Mouse (Mus musculus) limb, embryonic 10.5 days (tissue): ENCODE measurements around the gene Olfr1404. TPM values are rescaled to one million over a fixed set of nuclear protein-coding genes. Genes with fewer than 3 reads are reported as not detected.
"Not testable (repeated sequence)": the region's sequence is repeated elsewhere in the genome, so short reads cannot be mapped to it uniquely, and the experiment has no call there.

ENCODE experiments used
- DNase-seq: peaks from one replicate; pipeline ENCODE4 v3.0.0-alpha.2; 2017; ENCODE audit warnings: low spot score
- H3K27ac ChIP-seq: fragments of 300-500 bp; sonication (generic); 2 replicates; pipeline ENCODE4 v1.5.1; 2016; ENCODE audit warnings: mild to moderate bottlenecking
- H3K27me3 ChIP-seq: fragments of 300-500 bp; sonication (generic); 2 replicates; pipeline ENCODE4 v1.6.1; 2016; ENCODE audit warnings: low read depth, mild to moderate bottlenecking; ENCODE audit not compliant: poor library complexity, severe bottlenecking
- H3K36me3 ChIP-seq: fragments of 300-500 bp; sonication (generic); 2 replicates; pipeline ENCODE4 v1.6.1; 2016; ENCODE audit warnings: mild to moderate bottlenecking, moderate library complexity
- H3K4me1 ChIP-seq: fragments of 300-500 bp; sonication (generic); 2 replicates; pipeline ENCODE4 v1.6.1; 2016
- H3K4me3 ChIP-seq: fragments of 300-500 bp; sonication (generic); 2 replicates; pipeline ENCODE4 v1.5.1; 2016; ENCODE audit warnings: mild to moderate bottlenecking, moderate library complexity
- H3K9me3 ChIP-seq: fragments of 300-500 bp; sonication (generic); replicated peaks from 2 replicates; pipeline ENCODE4 v1.6.1; 2016; ENCODE audit warnings: mild to moderate bottlenecking
- WGBS: fragments of 180-500 bp; shearing (Covaris S2); methylation state at CpG from one replicate; pipeline ENCODE4 v1.1.7; 2016; 5-methylcytosine and 5-hydroxymethylcytosine counted together
- polyA plus RNA-seq: library from polyadenylated mRNA; unstranded; fragments of >200 nt; fragmentation: Nextera tagmentation; extraction: Ambion mirVana; gene quantifications from 2 replicates; pipeline ENCODE4 v1.2.1, GENCODE M21; 2016

Olfr1404 gene
- not detected in 2 replicates for polyA plus RNA-seq

DNA sequence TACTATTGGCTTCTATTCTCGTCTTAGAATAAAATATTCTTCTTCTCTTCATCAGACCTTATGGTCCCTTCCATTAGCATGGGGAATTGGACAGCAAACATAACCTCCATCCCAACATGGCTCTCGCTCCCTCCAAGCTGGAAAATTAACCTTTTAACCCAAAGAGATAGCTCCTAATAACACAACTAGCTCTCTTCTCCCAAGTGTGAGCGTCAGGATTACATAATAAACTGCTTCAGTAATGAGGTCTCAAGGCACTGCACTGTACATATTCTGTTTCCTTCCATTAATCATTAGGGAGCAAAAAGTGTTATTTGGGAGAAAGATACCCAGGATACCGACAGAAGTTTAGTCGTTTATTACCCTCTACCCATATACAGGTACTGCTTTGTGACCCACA is at the start of gene Olfr1404:
Gene Olfr1404 (plus strand): TSS at position 301 of the 400 bp plus-strand sequence.
- Histone ChIP-seq H3K27me3 (no peaks in the 10 kb centered on the region), H3K27ac (no peak within 1 kb of the TSS), H3K4me1 (no peaks in the 10 kb centered on the region), H3K36me3 (no peaks in the 10 kb centered on the region), H3K9me3 (no peaks in the 10 kb centered on the region), H3K4me3 (no peak within 1 kb of the TSS)
- DNase-seq, result no peak
- 86% methylated on average over 5 of the region's 5 CpGs for WGBS

DNA sequence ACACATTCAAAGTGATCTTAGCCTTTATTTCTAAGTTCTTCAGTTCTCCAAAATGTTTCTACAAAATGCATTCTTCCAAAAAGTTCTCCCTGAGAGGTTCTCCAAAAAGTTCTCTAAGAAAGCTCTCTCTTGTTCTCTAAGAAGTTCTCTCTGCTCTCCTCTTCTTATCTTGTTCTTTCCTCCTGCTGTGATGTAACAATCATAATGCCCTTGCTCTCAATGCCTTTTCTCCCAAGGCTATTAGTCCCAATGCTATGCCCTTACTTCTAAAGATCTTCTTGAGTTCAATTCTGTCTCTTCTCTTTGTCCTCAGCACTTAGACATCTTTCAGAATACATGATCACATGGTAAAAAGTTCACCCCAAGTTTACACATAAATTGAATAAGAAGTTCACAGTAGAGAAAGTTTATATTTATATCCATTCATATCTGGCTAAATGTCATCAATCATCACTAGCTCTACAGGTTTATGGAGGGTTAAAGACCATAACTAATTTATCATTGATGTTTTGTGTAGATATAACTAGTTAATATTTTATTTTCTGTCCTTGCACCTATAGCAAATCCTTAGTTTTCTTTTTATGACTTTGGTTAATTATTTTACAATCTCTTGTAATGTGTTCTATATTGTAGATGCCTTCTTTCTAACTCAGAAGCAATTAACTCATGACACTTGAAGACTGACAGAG is 37.9 kb upstream of the Olfr1404 start:
- no peak overlapping the region for H3K27ac ChIP-seq
- no peaks in the 10 kb centered on the region for H3K4me1 ChIP-seq
- H3K4me3 ChIP-seq, result no peak overlapping the region
- no peaks in the 10 kb centered on the region for H3K27me3 ChIP-seq
- H3K36me3 ChIP-seq, result no peaks in the 10 kb centered on the region
- H3K9me3 ChIP-seq, result no peaks in the 10 kb centered on the region
- no peak for DNase-seq

DNA sequence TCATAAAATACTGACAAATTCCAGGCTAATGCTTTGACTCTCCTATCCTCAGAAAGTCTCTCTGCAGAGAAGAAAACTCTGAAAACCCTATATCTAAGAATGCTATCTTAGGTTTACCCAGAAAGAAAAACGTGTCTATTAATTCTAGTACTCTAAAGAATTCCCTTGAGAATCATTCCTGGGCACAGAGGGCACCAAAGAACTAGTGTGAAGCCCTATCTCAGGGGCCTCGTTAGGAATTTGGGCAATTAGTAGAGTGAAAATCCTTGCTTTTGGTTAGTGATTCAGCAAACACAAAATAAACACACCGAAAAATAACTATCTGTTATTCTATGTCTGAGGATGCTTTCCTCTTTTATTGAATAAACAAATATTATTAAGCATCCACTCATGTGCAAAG is 21.7 kb upstream of the Olfr1404 start, which contains the start of gene Olfr1406:
Gene Olfr1406 (minus strand): TSS at position 101 of the 400 bp plus-strand sequence.
- Histone ChIP-seq H3K4me1 (no peaks in the 10 kb centered on the region), H3K27me3 (no peaks in the 10 kb centered on the region), H3K9me3 (no peaks in the 10 kb centered on the region), H3K27ac (no peak within 1 kb of the TSS), H3K4me3 (no peak within 1 kb of the TSS), H3K36me3 (no peaks in the 10 kb centered on the region)
- no peak for DNase-seq
- WGBS, result 71% methylated on average over 3 of the region's 3 CpGs

DNA sequence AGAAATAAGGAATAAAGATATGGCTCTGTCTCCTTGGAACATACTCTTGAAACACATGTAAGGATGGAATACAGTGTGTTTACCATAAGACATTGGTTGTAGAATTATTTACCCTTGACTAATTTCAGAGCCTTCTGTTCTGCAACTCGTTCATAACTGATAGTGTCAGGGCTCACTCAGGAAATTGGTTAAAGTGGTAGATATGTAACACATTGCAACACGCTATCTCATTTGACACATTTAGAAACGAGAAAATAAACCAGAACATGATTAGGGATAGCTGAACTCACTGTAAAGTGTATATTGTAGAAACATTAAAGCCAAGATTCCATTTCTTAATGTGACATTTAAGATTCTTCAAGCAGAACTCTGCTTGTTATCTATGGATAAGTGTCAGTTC is 20.1 kb upstream of the Olfr1404 start:
- Histone ChIP-seq H3K27ac (no peak overlapping the region), H3K27me3 (no peaks in the 10 kb centered on the region), H3K9me3 (no peaks in the 10 kb centered on the region), H3K36me3 (no peaks in the 10 kb centered on the region), H3K4me1 (no peaks in the 10 kb centered on the region), H3K4me3 (no peak overlapping the region)
- 79% methylated on average over 3 of the region's 3 CpGs for WGBS
- DNase-seq, result no peak

DNA sequence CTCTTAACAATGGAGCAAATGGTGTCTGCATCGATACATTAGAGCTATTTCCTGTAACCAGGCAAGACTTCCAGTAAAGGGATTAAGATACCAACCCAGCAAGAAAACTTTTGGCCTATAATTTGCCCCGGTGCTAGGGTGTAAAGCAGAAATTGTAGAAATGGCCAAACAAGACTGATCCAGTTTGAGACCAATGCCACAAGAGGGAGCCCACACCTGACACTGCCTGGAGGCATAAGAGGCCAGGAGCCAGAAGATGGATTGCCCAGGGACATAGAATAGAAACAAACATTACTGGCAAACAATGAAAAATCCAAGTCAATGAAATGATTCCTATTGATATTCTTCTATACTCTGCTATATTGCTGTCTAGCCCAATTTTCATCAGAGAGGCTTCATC is 15.8 kb upstream of the Olfr1404 start:
- 80% methylated on average over 2 of the region's 2 CpGs for whole genome bisulfite sequencing
- Histone ChIP-seq H3K27me3 (no peaks in the 10 kb centered on the region), H3K4me1 (no peaks in the 10 kb centered on the region), H3K4me3 (no peak overlapping the region), H3K9me3 (no peaks in the 10 kb centered on the region), H3K27ac (no peak overlapping the region), H3K36me3 (no peaks in the 10 kb centered on the region)
- no peak for DNase-seq

DNA sequence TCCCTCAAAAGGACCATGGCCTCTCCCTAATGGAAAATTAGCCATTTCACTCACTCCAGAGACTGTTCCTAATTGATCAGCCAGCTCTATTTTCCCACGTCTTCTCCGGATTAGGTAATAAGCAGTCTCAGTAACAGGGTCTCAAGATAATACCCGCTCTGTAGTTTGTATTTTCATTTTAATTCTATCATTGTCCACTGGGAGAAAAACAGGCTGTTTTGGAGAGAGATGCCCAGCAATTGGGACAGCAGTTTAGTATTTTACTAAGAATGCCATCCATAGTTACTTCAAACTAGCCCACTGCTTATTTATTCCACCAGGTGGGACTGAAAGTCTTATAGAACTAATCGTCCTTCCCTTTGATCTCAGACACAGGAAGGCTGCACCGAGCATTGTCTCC is 14.7 kb upstream of the Olfr1404 start, which contains the start of gene Olfr218:
Gene Olfr218 (plus strand): TSS at position 301 of the 400 bp plus-strand sequence.
- WGBS, result 83% methylated on average over 5 of the region's 5 CpGs
- DNase-seq, result no peak

DNA sequence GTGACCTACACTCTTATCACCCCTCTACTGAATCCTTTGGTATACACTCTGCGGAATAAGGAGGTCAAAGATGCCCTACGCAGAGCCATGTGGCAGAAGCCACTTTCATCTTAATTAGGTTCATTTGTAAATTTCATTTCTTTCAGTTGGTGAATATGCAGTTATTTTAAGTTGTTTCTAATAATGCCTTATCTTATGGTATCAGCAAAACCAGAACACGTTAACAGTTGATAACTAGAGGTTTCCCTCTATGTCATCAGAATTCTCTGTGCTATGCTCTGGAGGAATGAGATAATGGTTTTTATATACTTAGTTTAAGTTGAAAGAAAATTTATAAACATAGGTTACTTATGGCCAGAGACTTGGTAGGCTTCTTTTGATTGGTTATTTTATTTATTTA is 4.3 kb downstream of the Olfr1404 start:
- H3K27me3 ChIP-seq, result no peaks in the 10 kb centered on the region
- WGBS, result 96% methylated on average over 3 of the region's 3 CpGs
- no peaks in the 10 kb centered on the region for H3K36me3 ChIP-seq
- H3K27ac ChIP-seq, result no peak overlapping the region
- no peak for DNase-seq
- H3K4me3 ChIP-seq, result no peak overlapping the region
- H3K9me3 ChIP-seq, result no peaks in the 10 kb centered on the region
- H3K4me1 ChIP-seq, result no peaks in the 10 kb centered on the region

More for the DNA sequence above, 14.7 kb upstream of the Olfr1404 start, which contains the start of gene Olfr218:
- no peaks in the 10 kb centered on the region for H3K9me3 ChIP-seq
- H3K4me3 ChIP-seq, result no peak within 1 kb of the TSS
- H3K4me1 ChIP-seq, result no peaks in the 10 kb centered on the region
- H3K27me3 ChIP-seq, result no peaks in the 10 kb centered on the region
- no peaks in the 10 kb centered on the region for H3K36me3 ChIP-seq
- no peak within 1 kb of the TSS for H3K27ac ChIP-seq

DNA sequence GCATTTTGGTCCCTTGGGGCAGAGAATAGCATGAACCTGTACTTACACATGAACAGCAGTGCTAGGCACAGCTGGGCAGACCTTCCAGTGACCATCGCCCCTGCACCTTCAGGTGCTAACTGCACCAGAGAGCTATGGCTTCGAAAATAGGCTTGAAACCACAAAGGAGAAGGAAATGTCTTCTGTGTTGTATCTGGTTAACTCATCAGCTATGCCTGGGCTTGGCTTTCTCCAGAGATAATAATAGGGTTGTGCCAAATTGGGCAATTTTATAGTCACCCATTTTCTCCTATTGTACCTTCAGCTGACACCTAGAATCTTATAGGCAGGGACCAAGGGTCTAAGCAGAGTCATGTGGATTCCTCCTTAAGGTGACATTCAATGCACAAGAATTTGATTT is 14.9 kb downstream of the Olfr1404 start, which contains the start of gene Fcer1a:
Gene Fcer1a (minus strand): TSS at position 134 of the 400 bp plus-strand sequence.
- H3K4me3 ChIP-seq, result no peak within 1 kb of the TSS
- H3K36me3 ChIP-seq, result no peaks in the 10 kb centered on the region
- WGBS, result 90% methylated on average over 2 of the region's 2 CpGs
- H3K9me3 ChIP-seq, result no peaks in the 10 kb centered on the region
- no peaks in the 10 kb centered on the region for H3K4me1 ChIP-seq
- no peaks in the 10 kb centered on the region for H3K27me3 ChIP-seq
- no peak for DNase-seq
- no peak within 1 kb of the TSS for H3K27ac ChIP-seq

DNA sequence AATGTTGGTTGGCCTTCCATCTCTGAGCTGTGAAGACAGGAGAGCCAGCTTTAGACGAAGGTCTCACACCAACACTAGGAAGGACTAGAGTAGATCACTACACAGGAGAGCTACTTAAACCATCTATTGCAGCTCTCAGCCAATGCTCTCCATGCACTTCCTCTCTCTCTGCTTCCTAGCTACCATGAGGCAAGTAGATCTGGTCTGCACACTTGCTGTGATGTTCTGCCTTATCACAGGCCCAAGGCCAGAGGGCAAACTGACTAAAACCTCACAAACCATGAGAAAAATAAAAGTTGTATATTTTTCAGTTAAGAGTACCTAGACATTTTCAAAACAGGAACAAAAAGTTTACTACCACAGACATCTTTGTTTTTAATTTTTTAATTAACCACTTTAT is 24.8 kb downstream of the Olfr1404 start:
- H3K4me1 ChIP-seq, result not testable (repeated sequence)

DNA sequence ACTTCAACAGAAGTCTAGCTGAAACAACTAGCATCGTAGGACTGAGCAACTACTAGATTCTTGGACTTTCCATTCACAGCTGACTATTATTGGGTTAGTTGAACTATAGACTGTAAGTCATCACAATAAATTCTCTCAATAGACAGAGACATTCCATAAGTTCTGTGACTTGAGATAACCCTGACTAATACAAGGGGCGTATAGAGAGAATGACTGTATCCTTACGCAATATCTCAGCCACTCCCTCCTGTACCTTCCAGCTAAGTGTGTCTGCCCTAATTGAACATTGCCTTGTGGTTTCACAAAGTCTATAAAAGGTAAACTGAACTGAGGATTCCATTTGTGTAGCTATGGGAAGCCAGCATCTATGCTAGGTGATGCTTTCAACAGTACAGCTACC is 37.7 kb downstream of the Olfr1404 start:
- no peaks in the 10 kb centered on the region for H3K4me1 ChIP-seq
- H3K27me3 ChIP-seq, result no peaks in the 10 kb centered on the region
- H3K9me3 ChIP-seq, result no peaks in the 10 kb centered on the region
- H3K4me3 ChIP-seq, result no peak overlapping the region
- 94% methylated on average over 3 of the region's 3 CpGs for WGBS
- DNase-seq, result no peak
- no peaks in the 10 kb centered on the region for H3K36me3 ChIP-seq
- H3K27ac ChIP-seq, result no peak overlapping the region

More for the DNA sequence above, 24.8 kb downstream of the Olfr1404 start:
- not testable (repeated sequence) for H3K4me3 ChIP-seq, H3K36me3 ChIP-seq, H3K27me3 ChIP-seq, H3K9me3 ChIP-seq, DNase-seq, H3K27ac ChIP-seq
- 86% methylated on average over 1 of the region's 1 CpGs for WGBS

DNA sequence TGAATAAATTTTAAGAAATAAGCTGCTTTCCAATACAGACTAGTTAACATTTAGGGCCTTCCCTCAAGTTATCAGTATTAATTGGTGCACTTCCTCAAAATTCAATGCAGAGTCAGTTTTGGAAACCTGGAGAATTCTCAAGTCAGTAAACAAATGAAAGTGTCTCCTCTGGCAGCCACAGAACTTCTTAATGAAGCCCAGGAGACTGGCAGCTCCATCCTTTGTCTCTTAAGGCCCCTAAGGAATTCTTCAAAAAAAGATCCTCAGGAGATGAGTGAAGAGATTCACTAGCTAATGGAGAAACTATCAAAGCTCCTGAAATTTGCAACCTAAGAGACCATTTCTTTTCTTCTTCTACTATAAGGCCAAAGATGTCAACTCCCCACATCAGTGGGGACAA is 53.5 kb downstream of the Olfr1404 start, which contains the start of gene Olfr418:
Gene Olfr418 (plus strand): TSS at position 301 of the 400 bp plus-strand sequence.
- no peaks in the 10 kb centered on the region for H3K9me3 ChIP-seq
- no peak within 1 kb of the TSS for H3K27ac ChIP-seq
- H3K4me3 ChIP-seq, result no peak within 1 kb of the TSS
- H3K4me1 ChIP-seq, result no peaks in the 10 kb centered on the region
- no peak for DNase-seq
- H3K36me3 ChIP-seq, result no peaks in the 10 kb centered on the region
- no peaks in the 10 kb centered on the region for H3K27me3 ChIP-seq
